Comparison of ENCODE assay signal across 8 mouse cellular contexts in the genomic region with DNA sequence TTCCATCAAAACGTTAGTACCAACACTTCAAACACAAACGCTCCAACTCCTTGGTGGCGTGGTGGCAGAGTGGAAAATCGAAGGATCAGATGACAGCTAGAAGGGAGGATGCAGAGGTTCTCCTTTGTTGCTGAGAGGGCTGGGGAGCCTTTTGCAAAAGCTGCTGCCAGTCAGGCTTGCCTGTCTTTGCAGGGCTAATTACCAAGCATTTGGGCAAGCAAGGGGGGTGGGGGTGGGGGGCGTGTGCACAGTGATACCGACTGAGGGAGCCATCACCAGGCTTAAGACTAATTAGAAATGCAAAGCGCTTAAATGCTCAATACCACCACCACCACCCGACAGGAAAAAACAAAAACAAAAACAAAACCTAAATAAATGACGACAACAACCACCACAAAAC.
A peak's percentile ranks its signal among the peaks of the same experiment; 100 is the strongest.
DNase-seq lines count a peak whose midpoint lies in the region; ATAC-seq lines count a peak whose summit lies in the region.
"Had no signal": no experiment of that assay in that cellular context is flagged by ENCODE, and none has a peak within 500 bp of the region (broad histone marks: within the 10 kb centered on the region; RNA-seq: fewer than 3 reads in every experiment).

No protein-coding gene starts in this region.

- no peaks in the 10 kb centered on the region for H3K9me3 ChIP-seq in lung, embryonic 15.5 days
- H3K9me3 ChIP-seq in forebrain, embryonic 15.5 days: no peaks in the 10 kb centered on the region
- no peaks in the 10 kb centered on the region for H3K9me3 ChIP-seq in liver, embryonic 12.5 days (replicated peaks)
- no peaks in the 10 kb centered on the region for H3K9me3 ChIP-seq in stomach, embryonic 15.5 days

- DNase-seq in lung, postnatal 4 days: no peak
- no peak for DNase-seq in kidney, adult 11 months
- no peak for DNase-seq in adrenal gland, adult (ENCODE audit: inconsistent age in 2 of 2, low spot score in 1 of 2)

- ATAC-seq in lung, embryonic 15.5 days (ENCODE audit: borderline replicate concordance, extremely low read depth, low FRiP score, low TSS enrichment): no peak
- peak; percentile 84 for ATAC-seq in forebrain, embryonic 15.5 days (replicated peaks)
- ATAC-seq in liver, embryonic 12.5 days: no peak
- ATAC-seq in stomach, embryonic 15.5 days (ENCODE audit: insufficient read depth, low FRiP score, low read depth): no peak
- ATAC-seq: activated CD4-positive, CD25-positive, alpha-beta regulatory T cell, adult 4 months had no signal

- peak overlapping the region; percentile 66 for H3K4me2 ChIP-seq in lung, embryonic 15.5 days
- peak overlapping the region; percentile 62 for H3K4me2 ChIP-seq in forebrain, embryonic 15.5 days (replicated peaks)
- H3K4me2 ChIP-seq in liver, embryonic 12.5 days: peak overlapping the region; percentile 64
- H3K4me2 ChIP-seq in stomach, embryonic 15.5 days: peak overlapping the region; percentile 63

- peak overlapping the region; percentile 59; the same call in 1 of the 2 replicates for H3K27ac ChIP-seq in lung, embryonic 15.5 days
- peak overlapping the region; percentile 98 for H3K27ac ChIP-seq in forebrain, embryonic 15.5 days (replicated peaks)
- no peak overlapping the region for H3K27ac ChIP-seq in liver, embryonic 12.5 days
- H3K27ac ChIP-seq in stomach, embryonic 15.5 days: no peak overlapping the region

- 10% methylated on average over 9 of the region's 9 CpGs for WGBS in lung, embryonic 15.5 days
- under 1% methylated on average over 9 of the region's 9 CpGs for WGBS in forebrain, embryonic 15.5 days
- WGBS in liver, embryonic 12.5 days (ENCODE audit: insufficient replicate concordance): 16% methylated on average over 9 of the region's 9 CpGs
- WGBS in stomach, embryonic 15.5 days: 10% methylated on average over 9 of the region's 9 CpGs

- no peaks in the 10 kb centered on the region for H3K27me3 ChIP-seq in lung, embryonic 15.5 days
- H3K27me3 ChIP-seq in forebrain, embryonic 15.5 days: no peaks in the 10 kb centered on the region
- peaks cover 19% of the 10 kb centered on the region; the same call in 1 of the 2 replicates for H3K27me3 ChIP-seq in liver, embryonic 12.5 days (replicated peaks)
- H3K27me3 ChIP-seq in stomach, embryonic 15.5 days (replicated peaks): no peaks in the 10 kb centered on the region

- H3K9ac ChIP-seq in lung, embryonic 15.5 days: peak overlapping the region; percentile 29; the same call in 1 of the 2 replicates
- H3K9ac ChIP-seq in forebrain, embryonic 15.5 days (replicated peaks): peak overlapping the region; percentile 56
- H3K9ac ChIP-seq in liver, embryonic 12.5 days: no peak overlapping the region
- no peak overlapping the region for H3K9ac ChIP-seq in stomach, embryonic 15.5 days

- no peaks in the 10 kb centered on the region for H3K36me3 ChIP-seq in lung, embryonic 15.5 days
- H3K36me3 ChIP-seq in forebrain, embryonic 15.5 days: no peaks in the 10 kb centered on the region
- no peaks in the 10 kb centered on the region for H3K36me3 ChIP-seq in liver, embryonic 12.5 days
- H3K36me3 ChIP-seq in stomach, embryonic 15.5 days: no peaks in the 10 kb centered on the region

- H3K4me3 ChIP-seq in lung, embryonic 15.5 days: peak overlapping the region; percentile 36
- peak overlapping the region; percentile 42 for H3K4me3 ChIP-seq in forebrain, embryonic 15.5 days
- peak overlapping the region; percentile 39 for H3K4me3 ChIP-seq in liver, embryonic 12.5 days
- peak overlapping the region; percentile 33 for H3K4me3 ChIP-seq in stomach, embryonic 15.5 days (replicated peaks)

- peaks cover 40% of the 10 kb centered on the region for H3K4me1 ChIP-seq in lung, embryonic 15.5 days
- peaks cover 31% of the 10 kb centered on the region for H3K4me1 ChIP-seq in forebrain, embryonic 15.5 days
- H3K4me1 ChIP-seq in liver, embryonic 12.5 days: peaks cover 17% of the 10 kb centered on the region
- H3K4me1 ChIP-seq in stomach, embryonic 15.5 days: peaks cover 10% of the 10 kb centered on the region

Comparison
In these comparisons a context has a peak if more than half of its experiments do, and no peak if none do; other contexts are left out.
1. H3K27ac ChIP-seq: peak in lung, embryonic 15.5 days (single experiment) and forebrain, embryonic 15.5 days (single experiment); none in liver, embryonic 12.5 days (single experiment) and stomach, embryonic 15.5 days (single experiment).
2. H3K9ac ChIP-seq: peak in lung, embryonic 15.5 days (single experiment) and forebrain, embryonic 15.5 days (single experiment); none in liver, embryonic 12.5 days (single experiment) and stomach, embryonic 15.5 days (single experiment).
3. Peak in every context shown above with its lines, with median percentiles within 50 percentile points of each other: H3K4me2 ChIP-seq and H3K4me3 ChIP-seq.